Mouse (Mus musculus): ENCODE data around the gene Ier5l. TPM values are rescaled to one million over a fixed set of nuclear protein-coding genes. Genes with fewer than 3 reads are reported as not detected.

Ier5l gene
- total and polyA plus RNA-seq, 3 experiments = not detected

GRCm38 (mm10) chr2:30501701-30502100 lies 27.7 kb upstream of the Ier5l start:
- H3K4me1 ChIP-seq (ENCODE audit: insufficient read depth, low read depth, low read length) = no peaks in the 10 kb centered on the region
- ATAC-seq (ENCODE audit: extremely low read depth, insufficient number of reproducible peaks, low FRiP score, poor library complexity, severe bottlenecking) (no peak), DNase-seq (ENCODE audit: low spot score) (no peak)
- TF ChIP-seq CTCF (IDR thresholded peaks at IDR 0.05; ENCODE audit: low read depth, low read length) = no peak
- no peak for TF ChIP-seq POLR2AphosphoS5 (IDR thresholded peaks at IDR 0.05; ENCODE audit: insufficient replicate concordance, low read depth, low read length)
- no peak for TF ChIP-seq GATA2 (IDR thresholded peaks at IDR 0.05; ENCODE audit: borderline replicate concordance, low read depth, low read length)
- TF ChIP-seq TAL1 (conservative IDR thresholded peaks at IDR 0.05; ENCODE audit: low read depth, low read length) = no peak
- no peak for TF ChIP-seq GATA1 (IDR thresholded peaks at IDR 0.05; ENCODE audit: borderline replicate concordance, low read length)
- no peak overlapping the region for H3K4me3 ChIP-seq (ENCODE audit: low read depth, low read length)
- H3K36me3 ChIP-seq (replicated peaks) = no peaks in the 10 kb centered on the region
- H3K9me3 ChIP-seq (replicated peaks) = peaks cover 2% of the 10 kb centered on the region; the same call in 1 of the 2 replicates
- H3K27me3 ChIP-seq (ENCODE audit: insufficient read depth, low read length) = peaks cover 16% of the 10 kb centered on the region

GRCm38 (mm10) chr2:30495909-30496861 lies 22.2 kb upstream of the Ier5l start:
- Histone ChIP-seq H3K27me3 (ENCODE audit: insufficient read depth, low read length) (peaks cover 12% of the 10 kb centered on the region), H3K4me1 (ENCODE audit: insufficient read depth, low read depth, low read length) (no peaks in the 10 kb centered on the region), H3K4me3 (ENCODE audit: low read depth, low read length) (no peak overlapping the region), H3K36me3 (replicated peaks) (no peaks in the 10 kb centered on the region), H3K9me3 (replicated peaks) (no peaks in the 10 kb centered on the region)
- ATAC-seq (ENCODE audit: extremely low read depth, insufficient number of reproducible peaks, low FRiP score, poor library complexity, severe bottlenecking) = no peak
- no peak for DNase-seq (ENCODE audit: low spot score)
- no peak for TF ChIP-seq POLR2AphosphoS5 (IDR thresholded peaks at IDR 0.05; ENCODE audit: insufficient replicate concordance, low read depth, low read length)
- no peak for TF ChIP-seq GATA1 (IDR thresholded peaks at IDR 0.05; ENCODE audit: borderline replicate concordance, low read length)
- TF ChIP-seq GATA2 (IDR thresholded peaks at IDR 0.05; ENCODE audit: borderline replicate concordance, low read depth, low read length) = no peak
- no peak for TF ChIP-seq TAL1 (conservative IDR thresholded peaks at IDR 0.05; ENCODE audit: low read depth, low read length)
- TF ChIP-seq CTCF (IDR thresholded peaks at IDR 0.05; ENCODE audit: low read depth, low read length) = no peak

- no peak for DNase-seq (ENCODE audit: low spot score)
- H3K4me3 ChIP-seq (ENCODE audit: low read depth, low read length) = no peak overlapping the region
- H3K9me3 ChIP-seq (replicated peaks) = no peaks in the 10 kb centered on the region
- no peaks in the 10 kb centered on the region for H3K36me3 ChIP-seq (replicated peaks)
- ATAC-seq (ENCODE audit: extremely low read depth, insufficient number of reproducible peaks, low FRiP score, poor library complexity, severe bottlenecking) = no peak
- H3K4me1 ChIP-seq (ENCODE audit: insufficient read depth, low read depth, low read length) = no peaks in the 10 kb centered on the region
- TF ChIP-seq GATA1 (IDR thresholded peaks at IDR 0.05; ENCODE audit: borderline replicate concordance, low read length) (no peak), GATA2 (IDR thresholded peaks at IDR 0.05; ENCODE audit: borderline replicate concordance, low read depth, low read length) (no peak), POLR2AphosphoS5 (IDR thresholded peaks at IDR 0.05; ENCODE audit: insufficient replicate concordance, low read depth, low read length) (no peak), TAL1 (conservative IDR thresholded peaks at IDR 0.05; ENCODE audit: low read depth, low read length) (no peak), CTCF (IDR thresholded peaks at IDR 0.05; ENCODE audit: low read depth, low read length) (no peak)
- peaks cover 11% of the 10 kb centered on the region for H3K27me3 ChIP-seq (ENCODE audit: insufficient read depth, low read length)
Measured at GRCm38 (mm10) chr2:30495000-30495908, 21.2 kb upstream of the Ier5l start.

- no peak for DNase-seq (ENCODE audit: low spot score)
- no peaks in the 10 kb centered on the region for H3K36me3 ChIP-seq (replicated peaks)
- TF ChIP-seq TAL1 (conservative IDR thresholded peaks at IDR 0.05; ENCODE audit: low read depth, low read length) (no peak), GATA2 (IDR thresholded peaks at IDR 0.05; ENCODE audit: borderline replicate concordance, low read depth, low read length) (no peak), POLR2AphosphoS5 (IDR thresholded peaks at IDR 0.05; ENCODE audit: insufficient replicate concordance, low read depth, low read length) (no peak), GATA1 (IDR thresholded peaks at IDR 0.05; ENCODE audit: borderline replicate concordance, low read length) (no peak), CTCF (IDR thresholded peaks at IDR 0.05; ENCODE audit: low read depth, low read length) (no peak)
- peaks cover 14% of the 10 kb centered on the region; the same call in 1 of the 2 replicates for H3K27me3 ChIP-seq (ENCODE audit: insufficient read depth, low read length)
- ATAC-seq (ENCODE audit: extremely low read depth, insufficient number of reproducible peaks, low FRiP score, poor library complexity, severe bottlenecking) = no peak
- H3K4me3 ChIP-seq (ENCODE audit: low read depth, low read length) = no peak overlapping the region
- no peaks in the 10 kb centered on the region for H3K9me3 ChIP-seq (replicated peaks)
- no peaks in the 10 kb centered on the region for H3K4me1 ChIP-seq (ENCODE audit: insufficient read depth, low read depth, low read length)
Measured at GRCm38 (mm10) chr2:30490384-30490783, 16.4 kb upstream of the Ier5l start.

- H3K27me3 ChIP-seq (ENCODE audit: insufficient read depth, low read length) = peaks cover 32% of the 10 kb centered on the region
- no peak for ATAC-seq (ENCODE audit: extremely low read depth, insufficient number of reproducible peaks, low FRiP score, poor library complexity, severe bottlenecking)
Measured at GRCm38 (mm10) chr2:30487597-30487996, 13.6 kb upstream of the Ier5l start.

More at GRCm38 (mm10) chr2:30487597-30487996, 13.6 kb upstream of the Ier5l start:
- DNase-seq (ENCODE audit: low spot score) = no peak
- no peaks in the 10 kb centered on the region for H3K9me3 ChIP-seq (replicated peaks)
- H3K4me3 ChIP-seq (ENCODE audit: low read depth, low read length) = no peak overlapping the region
- no peak for TF ChIP-seq TAL1 (conservative IDR thresholded peaks at IDR 0.05; ENCODE audit: low read depth, low read length)
- TF ChIP-seq CTCF (IDR thresholded peaks at IDR 0.05; ENCODE audit: low read depth, low read length) = no peak
- TF ChIP-seq GATA1 (IDR thresholded peaks at IDR 0.05; ENCODE audit: borderline replicate concordance, low read length) = no peak
- no peak for TF ChIP-seq GATA2 (IDR thresholded peaks at IDR 0.05; ENCODE audit: borderline replicate concordance, low read depth, low read length)
- TF ChIP-seq POLR2AphosphoS5 (IDR thresholded peaks at IDR 0.05; ENCODE audit: insufficient replicate concordance, low read depth, low read length) = no peak
- no peaks in the 10 kb centered on the region for H3K36me3 ChIP-seq (replicated peaks)
- H3K4me1 ChIP-seq (ENCODE audit: insufficient read depth, low read depth, low read length) = no peaks in the 10 kb centered on the region
